Mouse (Mus musculus): ENCODE measurements around the gene 4930544D05Rik. TPM values are rescaled to one million over a fixed set of nuclear protein-coding genes. Genes with fewer than 3 reads are reported as not detected.

4930544D05Rik gene
- polyA plus RNA-seq, 1 experiment from 2014 or later: not detected

GRCm38 (mm10) chr11:70594253-70594989 is 21.2 kb upstream of the 4930544D05Rik start:
- H3K36me3 ChIP-seq (ENCODE audit: control insufficient read depth, insufficient read depth, low read length): peaks cover 21% of the 10 kb centered on the region
- no peak overlapping the region for H3K4me2 ChIP-seq (replicated peaks; ENCODE audit: low read depth, low read length)
- H3K9ac ChIP-seq (ENCODE audit: low read depth, low read length): no peak overlapping the region
- no peak for ATAC-seq (ENCODE audit: low FRiP score, low TSS enrichment)
- 74% methylated on average over 15 of the region's 15 CpGs for WGBS
- H3K9me3 ChIP-seq (ENCODE audit: control insufficient read depth, low read length): no peaks in the 10 kb centered on the region
- no peak overlapping the region for H3K27ac ChIP-seq (ENCODE audit: low read depth, low read length)
- no peaks in the 10 kb centered on the region for H3K27me3 ChIP-seq (ENCODE audit: control insufficient read depth, insufficient read depth, low read length)
- H3K4me3 ChIP-seq (ENCODE audit: low read length): no peak overlapping the region
- H3K4me1 ChIP-seq (ENCODE audit: control insufficient read depth, insufficient read depth, low read length): no peaks in the 10 kb centered on the region

DNA sequence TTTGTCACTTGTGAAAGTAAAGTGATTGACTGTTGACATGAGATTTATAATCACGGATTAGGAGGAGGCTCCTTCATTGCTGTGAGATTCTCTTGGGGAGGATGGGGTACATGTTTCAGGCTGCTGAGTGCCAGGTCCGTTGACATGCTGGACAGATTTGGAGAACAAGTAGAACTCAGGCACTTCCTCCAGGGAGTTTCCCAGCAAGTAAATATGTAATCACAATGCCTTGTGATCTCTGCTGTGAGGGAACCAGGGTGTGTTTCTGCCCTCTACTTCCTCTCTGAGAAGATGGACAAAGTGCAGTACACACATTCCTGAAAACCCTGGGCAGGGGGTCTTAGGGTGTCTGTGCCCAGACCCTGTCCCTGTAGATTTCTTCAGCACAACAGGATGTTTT is 20.0 kb upstream of the 4930544D05Rik start:
- 74% methylated on average over 2 of the region's 2 CpGs for WGBS
- Histone ChIP-seq H3K9ac (ENCODE audit: low read depth, low read length) (no peak overlapping the region), H3K9me3 (ENCODE audit: control insufficient read depth, low read length) (no peaks in the 10 kb centered on the region), H3K27ac (ENCODE audit: low read depth, low read length) (peak overlapping the region; percentile 21; the same call in 1 of the 2 replicates), H3K4me2 (replicated peaks; ENCODE audit: low read depth, low read length) (no peak overlapping the region), H3K27me3 (ENCODE audit: control insufficient read depth, insufficient read depth, low read length) (no peaks in the 10 kb centered on the region), H3K4me3 (ENCODE audit: low read length) (no peak overlapping the region), H3K36me3 (ENCODE audit: control insufficient read depth, insufficient read depth, low read length) (peaks cover 24% of the 10 kb centered on the region), H3K4me1 (ENCODE audit: control insufficient read depth, insufficient read depth, low read length) (no peaks in the 10 kb centered on the region)
- ATAC-seq (ENCODE audit: low FRiP score, low TSS enrichment): no peak

DNA sequence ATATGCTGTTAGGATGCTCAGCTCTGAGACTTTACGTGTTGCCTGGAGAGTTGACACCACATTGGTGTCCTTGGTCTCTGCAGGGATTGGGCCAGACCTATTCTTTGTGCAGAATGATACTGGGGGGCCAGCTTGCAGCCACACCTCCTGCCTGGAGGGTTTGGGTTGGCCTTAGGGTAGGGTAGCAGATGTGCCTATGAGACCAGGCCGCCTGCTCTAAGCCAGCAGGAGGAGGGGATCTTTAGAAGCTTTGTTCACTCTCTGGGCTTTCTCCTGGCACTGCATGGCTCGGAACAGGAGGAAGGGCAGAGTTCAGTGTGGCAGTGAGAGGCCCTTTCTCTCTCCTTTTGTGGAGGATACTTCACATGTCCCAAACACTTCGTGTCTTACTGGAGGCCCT is 19.6 kb upstream of the 4930544D05Rik start:
- ATAC-seq (ENCODE audit: low FRiP score, low TSS enrichment): no peak
- H3K4me3 ChIP-seq (ENCODE audit: low read length): no peak overlapping the region
- H3K36me3 ChIP-seq (ENCODE audit: control insufficient read depth, insufficient read depth, low read length): peaks cover 24% of the 10 kb centered on the region
- no peaks in the 10 kb centered on the region for H3K4me1 ChIP-seq (ENCODE audit: control insufficient read depth, insufficient read depth, low read length)
- no peaks in the 10 kb centered on the region for H3K27me3 ChIP-seq (ENCODE audit: control insufficient read depth, insufficient read depth, low read length)
- no peak overlapping the region for H3K4me2 ChIP-seq (replicated peaks; ENCODE audit: low read depth, low read length)
- WGBS: 82% methylated on average over 4 of the region's 4 CpGs
- H3K9me3 ChIP-seq (ENCODE audit: control insufficient read depth, low read length): no peaks in the 10 kb centered on the region
- H3K27ac ChIP-seq (ENCODE audit: low read depth, low read length): peak overlapping the region; percentile 21; the same call in 1 of the 2 replicates
- H3K9ac ChIP-seq (ENCODE audit: low read depth, low read length): no peak overlapping the region

GRCm38 (mm10) chr11:70597301-70597700 is 18.3 kb upstream of the 4930544D05Rik start:
- no peak overlapping the region for H3K27ac ChIP-seq (ENCODE audit: low read depth, low read length)
- no peaks in the 10 kb centered on the region for H3K4me1 ChIP-seq (ENCODE audit: control insufficient read depth, insufficient read depth, low read length)
- H3K9me3 ChIP-seq (ENCODE audit: control insufficient read depth, low read length): no peaks in the 10 kb centered on the region
- ATAC-seq (ENCODE audit: low FRiP score, low TSS enrichment): no peak
- WGBS: 86% methylated on average over 6 of the region's 6 CpGs
- H3K4me2 ChIP-seq (replicated peaks; ENCODE audit: low read depth, low read length): no peak overlapping the region
- H3K36me3 ChIP-seq (ENCODE audit: control insufficient read depth, insufficient read depth, low read length): peaks cover 35% of the 10 kb centered on the region
- no peaks in the 10 kb centered on the region for H3K27me3 ChIP-seq (ENCODE audit: control insufficient read depth, insufficient read depth, low read length)
- H3K4me3 ChIP-seq (ENCODE audit: low read length): no peak overlapping the region
- H3K9ac ChIP-seq (ENCODE audit: low read depth, low read length): no peak overlapping the region

DNA sequence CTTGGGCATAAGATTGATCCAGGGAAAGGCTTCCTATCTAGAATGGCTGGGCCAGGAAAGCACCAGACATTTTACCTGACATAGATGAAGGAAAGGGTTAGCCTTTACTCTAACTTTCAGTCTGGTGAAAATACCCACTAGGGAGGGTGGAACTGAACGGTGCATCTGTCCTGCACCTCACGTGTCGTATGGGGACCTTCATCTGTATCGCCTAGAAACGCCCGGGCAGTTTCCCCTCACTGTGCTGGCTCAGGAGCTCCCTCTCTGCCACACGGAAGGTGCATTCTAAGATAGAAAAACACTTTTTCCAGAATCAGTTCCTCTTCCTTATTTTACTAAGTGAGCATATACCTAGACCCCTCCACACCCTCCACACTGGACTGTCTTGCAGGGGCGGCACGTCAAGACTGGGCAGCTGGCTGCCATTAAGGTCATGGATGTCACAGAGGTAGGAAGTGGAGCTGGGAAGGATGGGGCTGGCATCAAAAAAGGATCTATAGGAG is 17.1 kb upstream of the 4930544D05Rik start:
- 91% methylated on average over 9 of the region's 9 CpGs for WGBS
- H3K27me3 ChIP-seq (ENCODE audit: control insufficient read depth, insufficient read depth, low read length): no peaks in the 10 kb centered on the region
- H3K4me3 ChIP-seq (ENCODE audit: low read length): no peak overlapping the region
- H3K27ac ChIP-seq (ENCODE audit: low read depth, low read length): no peak overlapping the region
- no peaks in the 10 kb centered on the region for H3K4me1 ChIP-seq (ENCODE audit: control insufficient read depth, insufficient read depth, low read length)
- ATAC-seq (ENCODE audit: low FRiP score, low TSS enrichment): no peak
- no peaks in the 10 kb centered on the region for H3K9me3 ChIP-seq (ENCODE audit: control insufficient read depth, low read length)
- no peak overlapping the region for H3K9ac ChIP-seq (ENCODE audit: low read depth, low read length)
- H3K4me2 ChIP-seq (replicated peaks; ENCODE audit: low read depth, low read length): no peak overlapping the region
- H3K36me3 ChIP-seq (ENCODE audit: control insufficient read depth, insufficient read depth, low read length): peaks cover 36% of the 10 kb centered on the region

GRCm38 (mm10) chr11:70605024-70605566 is 10.6 kb upstream of the 4930544D05Rik start:
- Histone ChIP-seq H3K4me2 (replicated peaks; ENCODE audit: low read depth, low read length) (no peak overlapping the region), H3K9me3 (ENCODE audit: control insufficient read depth, low read length) (no peaks in the 10 kb centered on the region), H3K36me3 (ENCODE audit: control insufficient read depth, insufficient read depth, low read length) (peaks cover 75% of the 10 kb centered on the region), H3K4me3 (ENCODE audit: low read length) (no peak overlapping the region), H3K27ac (ENCODE audit: low read depth, low read length) (no peak overlapping the region), H3K27me3 (ENCODE audit: control insufficient read depth, insufficient read depth, low read length) (no peaks in the 10 kb centered on the region), H3K9ac (ENCODE audit: low read depth, low read length) (no peak overlapping the region), H3K4me1 (ENCODE audit: control insufficient read depth, insufficient read depth, low read length) (0 out of 2 replicates have a peak, but pooled peaks cover 4% of the 10 kb centered on the region)
- 63% methylated on average over 14 of the region's 14 CpGs for WGBS
- ATAC-seq (ENCODE audit: low FRiP score, low TSS enrichment): no peak

DNA sequence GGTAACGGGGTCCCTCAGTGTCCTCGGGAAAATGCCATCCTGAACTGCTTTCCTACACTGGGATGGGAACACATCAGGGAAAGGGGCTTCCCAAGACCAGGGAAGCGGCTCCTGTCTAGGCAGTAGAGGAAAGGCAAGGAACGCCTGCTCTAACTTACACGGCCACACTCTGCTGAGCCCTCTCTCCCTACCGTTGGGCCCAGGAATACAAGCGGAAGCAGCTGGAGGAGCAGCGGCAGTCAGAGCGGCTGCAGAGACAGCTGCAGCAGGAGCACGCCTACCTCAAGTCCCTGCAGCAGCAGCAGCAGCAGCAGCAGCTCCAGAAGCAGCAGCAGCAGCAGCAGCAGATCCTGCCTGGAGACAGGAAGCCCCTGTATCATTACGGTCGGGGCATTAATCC is 8.9 kb upstream of the 4930544D05Rik start:
- 71% methylated on average over 12 of the region's 12 CpGs for WGBS
- Histone ChIP-seq H3K27me3 (ENCODE audit: control insufficient read depth, insufficient read depth, low read length) (no peaks in the 10 kb centered on the region), H3K27ac (ENCODE audit: low read depth, low read length) (no peak overlapping the region), H3K36me3 (ENCODE audit: control insufficient read depth, insufficient read depth, low read length) (peaks cover 86% of the 10 kb centered on the region), H3K9me3 (ENCODE audit: control insufficient read depth, low read length) (no peaks in the 10 kb centered on the region), H3K9ac (ENCODE audit: low read depth, low read length) (no peak overlapping the region), H3K4me1 (ENCODE audit: control insufficient read depth, insufficient read depth, low read length) (0 out of 2 replicates have a peak, but pooled peaks cover 4% of the 10 kb centered on the region), H3K4me2 (replicated peaks; ENCODE audit: low read depth, low read length) (no peak overlapping the region), H3K4me3 (ENCODE audit: low read length) (no peak overlapping the region)
- ATAC-seq (ENCODE audit: low FRiP score, low TSS enrichment): no peak

DNA sequence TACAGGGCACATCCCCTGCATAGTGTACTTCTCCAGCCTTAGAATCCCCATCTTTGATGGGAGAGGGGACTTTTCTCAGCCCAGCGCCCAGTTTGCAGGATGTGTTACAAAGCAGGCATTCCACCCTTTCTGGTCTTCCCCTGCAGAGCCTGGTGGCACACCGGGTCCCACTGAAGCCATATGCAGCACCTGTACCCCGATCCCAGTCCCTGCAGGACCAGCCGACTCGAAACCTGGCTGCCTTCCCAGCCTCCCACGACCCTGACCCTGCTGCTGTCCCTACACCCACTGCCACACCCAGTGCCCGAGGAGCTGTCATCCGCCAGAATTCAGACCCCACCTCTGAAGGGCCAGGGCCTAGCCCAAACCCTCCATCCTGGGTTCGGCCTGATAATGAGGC is 8.0 kb upstream of the 4930544D05Rik start:
- Histone ChIP-seq H3K9me3 (ENCODE audit: control insufficient read depth, low read length) (no peaks in the 10 kb centered on the region), H3K27ac (ENCODE audit: low read depth, low read length) (no peak overlapping the region), H3K27me3 (ENCODE audit: control insufficient read depth, insufficient read depth, low read length) (no peaks in the 10 kb centered on the region), H3K4me3 (ENCODE audit: low read length) (no peak overlapping the region), H3K4me1 (ENCODE audit: control insufficient read depth, insufficient read depth, low read length) (0 out of 2 replicates have a peak, but pooled peaks cover 4% of the 10 kb centered on the region), H3K36me3 (ENCODE audit: control insufficient read depth, insufficient read depth, low read length) (peaks cover 86% of the 10 kb centered on the region), H3K9ac (ENCODE audit: low read depth, low read length) (no peak overlapping the region), H3K4me2 (replicated peaks; ENCODE audit: low read depth, low read length) (no peak overlapping the region)
- 89% methylated on average over 9 of the region's 9 CpGs for WGBS
- no peak for ATAC-seq (ENCODE audit: low FRiP score, low TSS enrichment)

Measured in kidney, embryonic 14.5 days (tissue).